Mouse (Mus musculus) megakaryocyte-erythroid progenitor cell, adult 5-6 weeks (primary cell): ENCODE results near the gene Hist1h2ao. TPM values are rescaled to one million over a fixed set of nuclear protein-coding genes. Genes with fewer than 3 reads are reported as not detected.

Experiments
- total RNA-seq, 2 experiments: library from RNA; stranded (forward) in 1 of 2; stranded (reverse) in 1 of 2; fragments of 200-1000, 215-1000 nt in 1 of 2; fragments of >200 nt in 1 of 2; fragmentation: Nextera tagmentation in 1 of 2; gene quantifications; 2 replicates each; pipeline ENCODE4 v1.2.3; 2014 to 2017

The Hist1h2ao gene
- total RNA-seq, 2 experiments from 2014 or later = not detected

Other genes starting within 250 kb of the Hist1h2ao start
Only the 30 nearest of the 31 such genes appear.
- gene Olfr1364, start 228.7 kb upstream of the Hist1h2ao start, total RNA-seq (2014; fragmentation: Nextera tagmentation) = not detected in 2 replicates
- gene Olfr1364, start 228.7 kb upstream of the Hist1h2ao start, total RNA-seq (2017) = not detected in 2 replicates
- gene Olfr1362, start 196.4 kb upstream of the Hist1h2ao start, total RNA-seq (2014; fragmentation: Nextera tagmentation) = not detected in 2 replicates
- not detected in 2 replicates for gene Olfr1362, start 196.4 kb upstream of the Hist1h2ao start, total RNA-seq (2017)
- gene Olfr11, start 167.9 kb upstream of the Hist1h2ao start, total RNA-seq (2014; fragmentation: Nextera tagmentation) = not detected in 2 replicates
- gene Olfr11, start 167.9 kb upstream of the Hist1h2ao start, total RNA-seq (2017) = not detected in 2 replicates
- not detected in 2 replicates for gene Olfr1361, start 147.1 kb upstream of the Hist1h2ao start, total RNA-seq (2014; fragmentation: Nextera tagmentation)
- gene Olfr1361, start 147.1 kb upstream of the Hist1h2ao start, total RNA-seq (2017) = not detected in 2 replicates
- not detected in 2 replicates for gene Olfr1360, start 133.1 kb upstream of the Hist1h2ao start, total RNA-seq (2014; fragmentation: Nextera tagmentation)
- gene Olfr1360, start 133.1 kb upstream of the Hist1h2ao start, total RNA-seq (2017) = not detected in 2 replicates
- not detected in 2 replicates for gene Olfr1359, start 112.4 kb upstream of the Hist1h2ao start, total RNA-seq (2014; fragmentation: Nextera tagmentation)
- not detected in 2 replicates for gene Olfr1359, start 112.4 kb upstream of the Hist1h2ao start, total RNA-seq (2017)
- gene Hist1h2bl, start 94.3 kb upstream of the Hist1h2ao start, total RNA-seq (2014; fragmentation: Nextera tagmentation) = 430 and 709 TPM in 2 replicates
- gene Hist1h2bl, start 94.3 kb upstream of the Hist1h2ao start, total RNA-seq (2017) = 345 and 387 TPM in 2 replicates
- gene Hist1h2ai, start 94.0 kb upstream of the Hist1h2ao start, total RNA-seq (2014; fragmentation: Nextera tagmentation) = 3.0 and 26.7 TPM in 2 replicates
- 582 and 1,238 TPM in 2 replicates for gene Hist1h2ai, start 94.0 kb upstream of the Hist1h2ao start, total RNA-seq (2017)
- 21.9 TPM in 1 of 2 replicates, not detected in the other for gene Hist1h3h, start 92.8 kb upstream of the Hist1h2ao start, total RNA-seq (2014; fragmentation: Nextera tagmentation)
- gene Hist1h3h, start 92.8 kb upstream of the Hist1h2ao start, total RNA-seq (2017) = 175 and 228 TPM in 2 replicates
- gene Hist1h2bm, start 88.4 kb upstream of the Hist1h2ao start, total RNA-seq (2014; fragmentation: Nextera tagmentation) = 242 and 265 TPM in 2 replicates
- gene Hist1h2bm, start 88.4 kb upstream of the Hist1h2ao start, total RNA-seq (2017) = 262 and 417 TPM in 2 replicates
- gene Hist1h4j, start 75.4 kb upstream of the Hist1h2ao start, total RNA-seq (2014; fragmentation: Nextera tagmentation) = 3.8 and 29.3 TPM in 2 replicates
- gene Hist1h4j, start 75.4 kb upstream of the Hist1h2ao start, total RNA-seq (2017) = 302 and 554 TPM in 2 replicates
- gene Hist1h4k, start 60.0 kb upstream of the Hist1h2ao start, total RNA-seq (2014; fragmentation: Nextera tagmentation) = 396 and 799 TPM in 2 replicates
- 1,621 and 1,651 TPM in 2 replicates for gene Hist1h4k, start 60.0 kb upstream of the Hist1h2ao start, total RNA-seq (2017)
- gene Hist1h2ak, start 56.6 kb upstream of the Hist1h2ao start, total RNA-seq (2014; fragmentation: Nextera tagmentation) = 179 and 217 TPM in 2 replicates
- gene Hist1h2ak, start 56.6 kb upstream of the Hist1h2ao start, total RNA-seq (2017) = 715 and 1,091 TPM in 2 replicates
- gene Hist1h2bn, start 56.3 kb upstream of the Hist1h2ao start, total RNA-seq (2014; fragmentation: Nextera tagmentation) = 483 and 930 TPM in 2 replicates
- 1,170 and 1,659 TPM in 2 replicates for gene Hist1h2bn, start 56.3 kb upstream of the Hist1h2ao start, total RNA-seq (2017)
- 569 and 631 TPM in 2 replicates for gene Hist1h1b, start 29.8 kb upstream of the Hist1h2ao start, total RNA-seq (2014; fragmentation: Nextera tagmentation)
- gene Hist1h1b, start 29.8 kb upstream of the Hist1h2ao start, total RNA-seq (2017) = 1,368 and 2,131 TPM in 2 replicates
- gene Hist1h3i, start 27.1 kb upstream of the Hist1h2ao start, total RNA-seq (2014; fragmentation: Nextera tagmentation) = 310 and 340 TPM in 2 replicates
- gene Hist1h3i, start 27.1 kb upstream of the Hist1h2ao start, total RNA-seq (2017) = 88.3 and 299 TPM in 2 replicates
- gene Hist1h2an, start 23.2 kb upstream of the Hist1h2ao start, total RNA-seq (2014; fragmentation: Nextera tagmentation) = 4.6 and 28.8 TPM in 2 replicates
- gene Hist1h2an, start 23.2 kb upstream of the Hist1h2ao start, total RNA-seq (2017) = 538 and 611 TPM in 2 replicates
- gene Hist1h2bp, start 23.0 kb upstream of the Hist1h2ao start, total RNA-seq (2014; fragmentation: Nextera tagmentation) = 19.6 and 62.9 TPM in 2 replicates
- gene Hist1h2bp, start 23.0 kb upstream of the Hist1h2ao start, total RNA-seq (2017) = 33.7 and 54.7 TPM in 2 replicates
- 395 and 796 TPM in 2 replicates for gene Hist1h2bq, start 268 bp upstream of the Hist1h2ao start, total RNA-seq (2014; fragmentation: Nextera tagmentation)
- gene Hist1h2bq, start 268 bp upstream of the Hist1h2ao start, total RNA-seq (2017) = 0.72 and 1.2 TPM in 2 replicates
- gene Hist1h4m, start 1.3 kb downstream of the Hist1h2ao start, total RNA-seq (2014; fragmentation: Nextera tagmentation) = 256 and 298 TPM in 2 replicates
- gene Hist1h4m, start 1.3 kb downstream of the Hist1h2ao start, total RNA-seq (2017) = 1,434 and 2,567 TPM in 2 replicates
- gene Hist1h4n, start 21.7 kb downstream of the Hist1h2ao start, total RNA-seq (2014; fragmentation: Nextera tagmentation) = 49.1 and 171 TPM in 2 replicates
- 1,378 and 1,797 TPM in 2 replicates for gene Hist1h4n, start 21.7 kb downstream of the Hist1h2ao start, total RNA-seq (2017)
- 177 TPM in 2 replicates for gene Hist1h2ap, start 23.0 kb downstream of the Hist1h2ao start, total RNA-seq (2014; fragmentation: Nextera tagmentation)
- gene Hist1h2ap, start 23.0 kb downstream of the Hist1h2ao start, total RNA-seq (2017) = 4,662 and 4,902 TPM in 2 replicates
- 372 and 874 TPM in 2 replicates for gene Hist1h2br, start 23.3 kb downstream of the Hist1h2ao start, total RNA-seq (2014; fragmentation: Nextera tagmentation)
- gene Hist1h2br, start 23.3 kb downstream of the Hist1h2ao start, total RNA-seq (2017) = 126 and 201 TPM in 2 replicates
- gene Zfp184, start 134.6 kb downstream of the Hist1h2ao start, total RNA-seq (2014; fragmentation: Nextera tagmentation) = 1.5 and 2.5 TPM in 2 replicates
- 3.1 and 10.7 TPM in 2 replicates for gene Zfp184, start 134.6 kb downstream of the Hist1h2ao start, total RNA-seq (2017)
- gene Pom121l2, start 170.7 kb downstream of the Hist1h2ao start, total RNA-seq (2014; fragmentation: Nextera tagmentation) = not detected in 2 replicates
- not detected in 2 replicates for gene Pom121l2, start 170.7 kb downstream of the Hist1h2ao start, total RNA-seq (2017)
- gene Prss16, start 199.3 kb downstream of the Hist1h2ao start, total RNA-seq (2014; fragmentation: Nextera tagmentation) = not detected in 2 replicates
- gene Prss16, start 199.3 kb downstream of the Hist1h2ao start, total RNA-seq (2017) = 0.19 and 0.89 TPM in 2 replicates
- gene Hist1h2ah, start 225.1 kb downstream of the Hist1h2ao start, total RNA-seq (2014; fragmentation: Nextera tagmentation) = 11.1 TPM in 1 of 2 replicates, not detected in the other
- 482 and 578 TPM in 2 replicates for gene Hist1h2ah, start 225.1 kb downstream of the Hist1h2ao start, total RNA-seq (2017)
- 142 and 423 TPM in 2 replicates for gene Hist1h2bk, start 225.4 kb downstream of the Hist1h2ao start, total RNA-seq (2014; fragmentation: Nextera tagmentation)
- gene Hist1h2bk, start 225.4 kb downstream of the Hist1h2ao start, total RNA-seq (2017) = 812 and 1,118 TPM in 2 replicates
- 56.5 and 110 TPM in 2 replicates for gene Hist1h4i, start 230.9 kb downstream of the Hist1h2ao start, total RNA-seq (2014; fragmentation: Nextera tagmentation)
- 136 and 141 TPM in 2 replicates for gene Hist1h4i, start 230.9 kb downstream of the Hist1h2ao start, total RNA-seq (2017)
- gene Hist1h2ag, start 232.5 kb downstream of the Hist1h2ao start, total RNA-seq (2014; fragmentation: Nextera tagmentation) = 19.5 and 69.6 TPM in 2 replicates
- 882 and 1,306 TPM in 2 replicates for gene Hist1h2ag, start 232.5 kb downstream of the Hist1h2ao start, total RNA-seq (2017)